In genomic region chr2:132069985-132070735, GRCm38 (mm10) we compare ENCODE assay signal across 28 mouse cellular contexts. TPM values are rescaled to one million over a fixed set of nuclear protein-coding genes. Genes with fewer than 3 reads are reported as not detected.
DNase-seq lines count a peak whose midpoint lies in the region; ATAC-seq and TF ChIP-seq lines count a peak whose summit lies in the region.
"Had no signal": no experiment of that assay in that cellular context is flagged by ENCODE, and none has a peak within 500 bp of the region (broad histone marks: within the 10 kb centered on the region; RNA-seq: fewer than 3 reads in every experiment).

No protein-coding gene starts in this region.

- H3K27me3 ChIP-seq in liver, postnatal 0 days (ENCODE audit: insufficient read depth, low read length): no peaks in the 10 kb centered on the region
- H3K27me3 ChIP-seq: CH12.LX; embryonic facial prominence, embryonic 12.5 days; forebrain, embryonic 13.5 days; hindbrain, embryonic 12.5 days; hindbrain, embryonic 15.5 days; Patski had no signal

- 79% methylated on average over 10 of the region's 10 CpGs for WGBS in liver, postnatal 0 days (ENCODE audit: insufficient replicate concordance)

- intact Hi-C loops in gastrocnemius, adult 2 months (cut with DNase I): loop anchor here (1.0 kb wide), 1 partner anchor 27 kb away; no protein-coding TSS in a partner anchor

- no peak overlapping the region for H3K4me3 ChIP-seq in gastrocnemius, adult 2 months
- no peak overlapping the region for H3K4me3 ChIP-seq in liver, postnatal 0 days (ENCODE audit: low read depth, low read length)
- H3K4me3 ChIP-seq: embryonic facial prominence, embryonic 12.5 days; erythroblast, embryonic 14.5 days; forebrain, embryonic 10.5 days; forebrain, embryonic 13.5 days; hindbrain, embryonic 12.5 days; hindbrain, embryonic 15.5 days had no signal

- DNase-seq in gastrocnemius, adult 2 months: peak; percentile 66
- DNase-seq in gastrocnemius, postnatal 4 days (ENCODE audit: low spot score in 2 of 2): no peak
- peak; percentile 89 for DNase-seq in fat pad, adult 2 months (ENCODE audit: extremely low read depth, low read depth, low spot score)
- DNase-seq in gastrocnemius, postnatal 25 days: peak; percentile 64
- peak; percentile 77 for DNase-seq in skeletal muscle tissue, adult 2 months (ENCODE audit: low read depth, low spot score)
- DNase-seq in liver, postnatal 0 days: no peak
- no peak for DNase-seq in cerebellum, postnatal 36 days
- DNase-seq in lung, postnatal 36 days: no peak
- DNase-seq: adrenal gland, postnatal 10 days; adrenal gland, postnatal 36 days; B cell, adult 2 months; cerebellum, adult 18-20 months; cerebellum, adult 9-10 months; cerebellum, postnatal 14 days; forebrain, postnatal 0 days; heart, adult 11 months; kidney, adult 11 months; kidney, adult 8-10 months had no signal

- no peaks in the 10 kb centered on the region for H3K4me1 ChIP-seq in liver, postnatal 0 days (ENCODE audit: insufficient read depth)
- H3K4me1 ChIP-seq: forebrain, embryonic 10.5 days; forebrain, embryonic 13.5 days; hindbrain, embryonic 12.5 days; hindbrain, embryonic 15.5 days had no signal

- no peak overlapping the region for H3K9ac ChIP-seq in liver, postnatal 0 days (replicated peaks)
- H3K9ac ChIP-seq: embryonic facial prominence, embryonic 12.5 days; forebrain, embryonic 13.5 days; forebrain, postnatal 0 days; hindbrain, embryonic 12.5 days; hindbrain, embryonic 15.5 days had no signal

- H3K9me3 ChIP-seq in liver, postnatal 0 days (ENCODE audit: low read length): no peaks in the 10 kb centered on the region
- H3K9me3 ChIP-seq: embryonic facial prominence, embryonic 12.5 days; forebrain, embryonic 10.5 days; forebrain, embryonic 13.5 days; G1E; hindbrain, embryonic 12.5 days; hindbrain, embryonic 15.5 days had no signal

- ATAC-seq in liver, postnatal 0 days: no peak
- ATAC-seq: forebrain, embryonic 13.5 days; forebrain, postnatal 0 days; Patski had no signal

- no peak for TF ChIP-seq CTCF in gastrocnemius, adult 2 months (IDR thresholded peaks at IDR 0.05)
- TF ChIP-seq CTCF in liver, postnatal 0 days (IDR thresholded peaks at IDR 0.05; ENCODE audit: low read depth): no peak

- H3K4me2 ChIP-seq in liver, postnatal 0 days (ENCODE audit: low read depth, low read length): no peak overlapping the region
- H3K4me2 ChIP-seq: embryonic facial prominence, embryonic 12.5 days; forebrain, embryonic 13.5 days; heart, embryonic 11.5 days; hindbrain, embryonic 12.5 days; hindbrain, embryonic 15.5 days had no signal

- H3K27ac ChIP-seq in gastrocnemius, adult 2 months: peak overlapping the region; percentile 77
- H3K27ac ChIP-seq in liver, postnatal 0 days (ENCODE audit: low read depth): no peak overlapping the region
- H3K27ac ChIP-seq: embryonic facial prominence, embryonic 12.5 days; forebrain, embryonic 10.5 days; forebrain, embryonic 13.5 days; hindbrain, embryonic 12.5 days; hindbrain, embryonic 15.5 days had no signal

- peaks cover 31% of the 10 kb centered on the region for H3K36me3 ChIP-seq in liver, postnatal 0 days (replicated peaks; ENCODE audit: insufficient read depth, low read length)

- TF ChIP-seq EP300 in liver, postnatal 0 days (IDR thresholded peaks at IDR 0.05; ENCODE audit: low read depth): no peak

RNA-seq across cellular contexts. Expression of gene Rassf2, which starts 40.1 kb away (rescaled TPM):
- total RNA-seq in gastrocnemius, adult 2 months (2021): 1 to 10 TPM; 3.5 to 6.8 TPM
- total RNA-seq in gastrocnemius, postnatal 4 days (2021): 10 to 100 TPM; 31.6 to 32.5 TPM
- total RNA-seq in gastrocnemius, postnatal 25 days (2021): 1 to 10 TPM; 5.7 to 6.8 TPM
- 1.9 and 3.0 TPM in 2 replicates for polyA plus RNA-seq in liver, postnatal 0 days (2015; fragmentation: Nextera tagmentation; extraction: Ambion mirVana)

Comparison
In these comparisons a context has a peak if more than half of its experiments do, and no peak if none do; other contexts are left out.
1. DNase-seq: peak in gastrocnemius, adult 2 months (single experiment), fat pad, adult 2 months (single experiment), gastrocnemius, postnatal 25 days (single experiment) and skeletal muscle tissue, adult 2 months (single experiment); none in gastrocnemius, postnatal 4 days (0 of 2), liver, postnatal 0 days (single experiment), cerebellum, postnatal 36 days (0 of 2) and lung, postnatal 36 days (single experiment).
2. RNA of gene Rassf2, which starts 40.1 kb away (total RNA-seq): 31.6 to 32.5 TPM in gastrocnemius, postnatal 4 days; 3.5 to 6.8 TPM in gastrocnemius, adult 2 months and 5.7 to 6.8 TPM in gastrocnemius, postnatal 25 days; every median in the first group is over 4 times any median in the second.